Mouse (Mus musculus): ENCODE results near the gene Rnf157. TPM values are rescaled to one million over a fixed set of nuclear protein-coding genes. Genes with fewer than 3 reads are reported as not detected.

Rnf157 gene
- polyA plus RNA-seq, 1 experiment from 2014 or later = 18.1 TPM

- Histone ChIP-seq H3K4me2 (no peak overlapping the region), H3K27me3 (ENCODE audit: control insufficient read depth, insufficient read depth, low read length) (no peaks in the 10 kb centered on the region), H3K9me3 (ENCODE audit: control insufficient read depth, low read length) (no peaks in the 10 kb centered on the region), H3K27ac (ENCODE audit: low read depth, low read length) (no peak overlapping the region), H3K4me1 (ENCODE audit: control insufficient read depth, insufficient read depth, low read length) (no peaks in the 10 kb centered on the region), H3K4me3 (ENCODE audit: low read depth, low read length) (no peak overlapping the region), H3K36me3 (ENCODE audit: control insufficient read depth, insufficient read depth, low read length) (no peaks in the 10 kb centered on the region), H3K9ac (ENCODE audit: low read length) (no peak overlapping the region)
- DNase-seq (ENCODE audit: low spot score, missing footprints) = no peak
- no peak for ATAC-seq (ENCODE audit: low FRiP score)
- WGBS = 82% methylated on average over 6 of the region's 6 CpGs
These were observed 10.4 kb upstream of the Rnf157 start for GRCm38 (mm10) chr11:116423214-116423613.

GRCm38 (mm10) chr11:116422562-116422961 lies 9.7 kb upstream of the Rnf157 start:
- no peaks in the 10 kb centered on the region for H3K36me3 ChIP-seq (ENCODE audit: control insufficient read depth, insufficient read depth, low read length)
- DNase-seq (ENCODE audit: low spot score, missing footprints) = no peak
- no peak overlapping the region for H3K4me3 ChIP-seq (ENCODE audit: low read depth, low read length)
- no peaks in the 10 kb centered on the region for H3K27me3 ChIP-seq (ENCODE audit: control insufficient read depth, insufficient read depth, low read length)
- no peaks in the 10 kb centered on the region for H3K9me3 ChIP-seq (ENCODE audit: control insufficient read depth, low read length)
- no peak overlapping the region for H3K4me2 ChIP-seq
- no peaks in the 10 kb centered on the region for H3K4me1 ChIP-seq (ENCODE audit: control insufficient read depth, insufficient read depth, low read length)
- H3K9ac ChIP-seq (ENCODE audit: low read length) = no peak overlapping the region
- H3K27ac ChIP-seq (ENCODE audit: low read depth, low read length) = no peak overlapping the region
- WGBS = 83% methylated on average over 2 of the region's 2 CpGs
- ATAC-seq (ENCODE audit: low FRiP score) = no peak

GRCm38 (mm10) chr11:116421102-116421501 lies 8.3 kb upstream of the Rnf157 start:
- Histone ChIP-seq H3K9me3 (ENCODE audit: control insufficient read depth, low read length) (no peaks in the 10 kb centered on the region), H3K27me3 (ENCODE audit: control insufficient read depth, insufficient read depth, low read length) (no peaks in the 10 kb centered on the region), H3K36me3 (ENCODE audit: control insufficient read depth, insufficient read depth, low read length) (no peaks in the 10 kb centered on the region), H3K9ac (ENCODE audit: low read length) (no peak overlapping the region), H3K4me3 (ENCODE audit: low read depth, low read length) (no peak overlapping the region), H3K4me2 (no peak overlapping the region), H3K27ac (ENCODE audit: low read depth, low read length) (no peak overlapping the region), H3K4me1 (ENCODE audit: control insufficient read depth, insufficient read depth, low read length) (no peaks in the 10 kb centered on the region)
- DNase-seq (ENCODE audit: low spot score, missing footprints) (no peak), ATAC-seq (ENCODE audit: low FRiP score) (no peak)
- WGBS = 74% methylated on average over 6 of the region's 6 CpGs

GRCm38 (mm10) chr11:116418841-116419462 lies 6.1 kb upstream of the Rnf157 start:
- ATAC-seq (ENCODE audit: low FRiP score) (no peak), DNase-seq (ENCODE audit: low spot score, missing footprints) (no peak)
- 80% methylated on average over 6 of the region's 6 CpGs for WGBS
- Histone ChIP-seq H3K36me3 (ENCODE audit: control insufficient read depth, insufficient read depth, low read length) (no peaks in the 10 kb centered on the region), H3K27me3 (ENCODE audit: control insufficient read depth, insufficient read depth, low read length) (no peaks in the 10 kb centered on the region), H3K9me3 (ENCODE audit: control insufficient read depth, low read length) (no peaks in the 10 kb centered on the region), H3K9ac (ENCODE audit: low read length) (no peak overlapping the region), H3K4me1 (ENCODE audit: control insufficient read depth, insufficient read depth, low read length) (no peaks in the 10 kb centered on the region), H3K4me2 (no peak overlapping the region), H3K27ac (ENCODE audit: low read depth, low read length) (no peak overlapping the region), H3K4me3 (ENCODE audit: low read depth, low read length) (no peak overlapping the region)

- Histone ChIP-seq H3K4me3 (ENCODE audit: low read depth, low read length) (no peak overlapping the region), H3K4me1 (ENCODE audit: control insufficient read depth, insufficient read depth, low read length) (peaks cover 2% of the 10 kb centered on the region), H3K9me3 (ENCODE audit: control insufficient read depth, low read length) (no peaks in the 10 kb centered on the region), H3K27ac (ENCODE audit: low read depth, low read length) (no peak overlapping the region), H3K27me3 (ENCODE audit: control insufficient read depth, insufficient read depth, low read length) (no peaks in the 10 kb centered on the region), H3K4me2 (no peak overlapping the region), H3K9ac (ENCODE audit: low read length) (0 out of 2 replicates have a peak overlapping the region, but pooled peaks have one; percentile 3), H3K36me3 (ENCODE audit: control insufficient read depth, insufficient read depth, low read length) (no peaks in the 10 kb centered on the region)
- WGBS = 9% methylated on average over 2 of the region's 2 CpGs
- no peak for DNase-seq (ENCODE audit: low spot score, missing footprints)
- no peak for ATAC-seq (ENCODE audit: low FRiP score)
These were observed 5.5 kb upstream of the Rnf157 start for GRCm38 (mm10) chr11:116418194-116418840.

- peaks cover 6% of the 10 kb centered on the region for H3K4me1 ChIP-seq (ENCODE audit: control insufficient read depth, insufficient read depth, low read length)
- H3K9ac ChIP-seq (ENCODE audit: low read length) = no peak overlapping the region
- ATAC-seq (ENCODE audit: low FRiP score) (no peak), DNase-seq (ENCODE audit: low spot score, missing footprints) (no peak)
- H3K27ac ChIP-seq (ENCODE audit: low read depth, low read length) = no peak overlapping the region
- H3K4me3 ChIP-seq (ENCODE audit: low read depth, low read length) = no peak overlapping the region
- H3K9me3 ChIP-seq (ENCODE audit: control insufficient read depth, low read length) = no peaks in the 10 kb centered on the region
- no peak overlapping the region for H3K4me2 ChIP-seq
- H3K36me3 ChIP-seq (ENCODE audit: control insufficient read depth, insufficient read depth, low read length) = no peaks in the 10 kb centered on the region
- WGBS = 85% methylated on average over 5 of the region's 5 CpGs
- H3K27me3 ChIP-seq (ENCODE audit: control insufficient read depth, insufficient read depth, low read length) = peaks cover 3% of the 10 kb centered on the region; the same call in 1 of the 2 replicates
These were observed 4.2 kb upstream of the Rnf157 start for GRCm38 (mm10) chr11:116417054-116417453.

GRCm38 (mm10) chr11:116416196-116416943 lies 3.5 kb upstream of the Rnf157 start:
- Histone ChIP-seq H3K4me2 (no peak overlapping the region), H3K36me3 (ENCODE audit: control insufficient read depth, insufficient read depth, low read length) (no peaks in the 10 kb centered on the region), H3K9me3 (ENCODE audit: control insufficient read depth, low read length) (no peaks in the 10 kb centered on the region), H3K4me1 (ENCODE audit: control insufficient read depth, insufficient read depth, low read length) (peaks cover 12% of the 10 kb centered on the region), H3K27me3 (ENCODE audit: control insufficient read depth, insufficient read depth, low read length) (peaks cover 6% of the 10 kb centered on the region; the same call in 1 of the 2 replicates), H3K4me3 (ENCODE audit: low read depth, low read length) (no peak overlapping the region), H3K9ac (ENCODE audit: low read length) (no peak overlapping the region), H3K27ac (ENCODE audit: low read depth, low read length) (no peak overlapping the region)
- WGBS = 75% methylated on average over 6 of the region's 6 CpGs
- no peak for ATAC-seq (ENCODE audit: low FRiP score)
- DNase-seq (ENCODE audit: low spot score, missing footprints) = no peak

- H3K27me3 ChIP-seq (ENCODE audit: control insufficient read depth, insufficient read depth, low read length) = peaks cover 6% of the 10 kb centered on the region; the same call in 1 of the 2 replicates
- H3K4me3 ChIP-seq (ENCODE audit: low read depth, low read length) = peak overlapping the region; percentile 79
- H3K9ac ChIP-seq (ENCODE audit: low read length) = peak overlapping the region; percentile 95
- H3K4me2 ChIP-seq = peak overlapping the region; percentile 99
- H3K27ac ChIP-seq (ENCODE audit: low read depth, low read length) = no peak overlapping the region
- H3K9me3 ChIP-seq (ENCODE audit: control insufficient read depth, low read length) = no peaks in the 10 kb centered on the region
- no peaks in the 10 kb centered on the region for H3K36me3 ChIP-seq (ENCODE audit: control insufficient read depth, insufficient read depth, low read length)
- ATAC-seq (ENCODE audit: low FRiP score) = no peak
- peaks cover 12% of the 10 kb centered on the region for H3K4me1 ChIP-seq (ENCODE audit: control insufficient read depth, insufficient read depth, low read length)
- 87% methylated on average over 4 of the region's 4 CpGs for WGBS
- DNase-seq (ENCODE audit: low spot score, missing footprints) = no peak
These were observed 795 bp upstream of the Rnf157 start for GRCm38 (mm10) chr11:116413631-116414022.
